Mouse (Mus musculus) forebrain, embryonic 15.5 days (tissue): ENCODE measurements around the gene Gm49361. TPM values are rescaled to one million over a fixed set of nuclear protein-coding genes. Genes with fewer than 3 reads are reported as not detected.

ENCODE experiments used
- ATAC-seq: fragments of 200-750 bp; cut with Nextera tagmentation; replicated peaks from 2 replicates; pipeline ENCODE4 v1.8.0; 2017; ENCODE audit warnings: mild to moderate bottlenecking, moderate TSS enrichment, moderate library complexity
- H3K27ac ChIP-seq: fragments of 300-500 bp; sonication (generic); replicated peaks from 2 replicates; pipeline ENCODE4 v1.5.1; 2015; ENCODE audit warnings: mild to moderate bottlenecking, inconsistent platforms
- H3K27me3 ChIP-seq: fragments of 300-500 bp; sonication (generic); 2 replicates; pipeline ENCODE4 v1.6.1; 2015; ENCODE audit warnings: inconsistent platforms
- H3K36me3 ChIP-seq: fragments of 300-500 bp; sonication (generic); 2 replicates; pipeline ENCODE4 v1.6.1; 2015; ENCODE audit warnings: mild to moderate bottlenecking, inconsistent platforms
- H3K4me1 ChIP-seq: fragments of 300-500 bp; sonication (generic); 2 replicates; pipeline ENCODE4 v1.6.1; 2015; ENCODE audit warnings: inconsistent platforms
- H3K4me2 ChIP-seq: fragments of 300-500 bp; sonication (generic); replicated peaks from 2 replicates; pipeline ENCODE4 v1.6.1; 2015; ENCODE audit warnings: mild to moderate bottlenecking, inconsistent platforms
- H3K4me3 ChIP-seq: fragments of 300-500 bp; sonication (generic); 2 replicates; pipeline ENCODE4 v1.5.1; 2015; ENCODE audit warnings: mild to moderate bottlenecking, inconsistent platforms
- H3K9ac ChIP-seq: fragments of 300-500 bp; sonication (generic); replicated peaks from 2 replicates; pipeline ENCODE4 v1.6.1; 2015; ENCODE audit warnings: mild to moderate bottlenecking, inconsistent platforms
- H3K9me3 ChIP-seq: fragments of 300-500 bp; sonication (generic); 2 replicates; pipeline ENCODE4 v1.6.1; 2016; ENCODE audit warnings: inconsistent platforms
- WGBS: fragments of 180-500 bp; shearing (Covaris S2); methylation state at CpG from one replicate; pipeline ENCODE4 v1.1.7; 2015; ENCODE audit warnings: mixed read lengths; 5-methylcytosine and 5-hydroxymethylcytosine counted together
- polyA plus RNA-seq: library from polyadenylated mRNA; unstranded; fragments of >200 nt; fragmentation: Nextera tagmentation; extraction: Ambion mirVana; gene quantifications from 2 replicates; pipeline ENCODE4 v1.2.1, GENCODE M21; 2015

Gm49361 gene
- polyA plus RNA-seq, 1 experiment from 2014 or later = not detected

- Histone ChIP-seq H3K27me3 (no peaks in the 10 kb centered on the region), H3K4me3 (no peak overlapping the region), H3K9ac (no peak overlapping the region), H3K4me1 (peaks cover 19% of the 10 kb centered on the region), H3K9me3 (no peaks in the 10 kb centered on the region), H3K27ac (no peak overlapping the region), H3K36me3 (no peaks in the 10 kb centered on the region), H3K4me2 (no peak overlapping the region)
- WGBS = 76% methylated on average over 8 of the region's 8 CpGs
- ATAC-seq = no peak
Observed at GRCm38 (mm10) chr14:57726172-57726571, 19.7 kb downstream of the Gm49361 start.

GRCm38 (mm10) chr14:57724473-57724872 lies 21.4 kb downstream of the Gm49361 start:
- no peak for ATAC-seq
- Histone ChIP-seq H3K4me2 (no peak overlapping the region), H3K4me1 (peaks cover 2% of the 10 kb centered on the region; the same call in 1 of the 2 replicates), H3K27me3 (no peaks in the 10 kb centered on the region), H3K27ac (no peak overlapping the region), H3K9me3 (no peaks in the 10 kb centered on the region), H3K36me3 (no peaks in the 10 kb centered on the region), H3K4me3 (no peak overlapping the region), H3K9ac (no peak overlapping the region)
- WGBS = 71% methylated on average over 4 of the region's 4 CpGs

GRCm38 (mm10) chr14:57718245-57718644 lies 27.7 kb downstream of the Gm49361 start:
- 93% methylated on average over 4 of the region's 4 CpGs for WGBS

GRCm38 (mm10) chr14:57716601-57717245 lies 29.2 kb downstream of the Gm49361 start:
- no peak overlapping the region for H3K27ac ChIP-seq
- no peak overlapping the region for H3K9ac ChIP-seq
- H3K4me1 ChIP-seq = no peaks in the 10 kb centered on the region
- no peaks in the 10 kb centered on the region for H3K27me3 ChIP-seq
- no peak overlapping the region for H3K4me3 ChIP-seq
- H3K36me3 ChIP-seq = no peaks in the 10 kb centered on the region
- WGBS = 53% methylated on average over 4 of the region's 4 CpGs
- no peak for ATAC-seq
- H3K9me3 ChIP-seq = no peaks in the 10 kb centered on the region
- no peak overlapping the region for H3K4me2 ChIP-seq

More at GRCm38 (mm10) chr14:57718245-57718644, 27.7 kb downstream of the Gm49361 start:
- H3K27me3 ChIP-seq = no peaks in the 10 kb centered on the region
- H3K4me1 ChIP-seq = no peaks in the 10 kb centered on the region
- no peak overlapping the region for H3K9ac ChIP-seq
- H3K36me3 ChIP-seq = no peaks in the 10 kb centered on the region
- H3K27ac ChIP-seq = no peak overlapping the region
- no peaks in the 10 kb centered on the region for H3K9me3 ChIP-seq
- no peak overlapping the region for H3K4me3 ChIP-seq
- H3K4me2 ChIP-seq = no peak overlapping the region
- ATAC-seq = no peak

- no peak overlapping the region for H3K9ac ChIP-seq
- H3K27me3 ChIP-seq = no peaks in the 10 kb centered on the region
- no peak overlapping the region for H3K4me3 ChIP-seq
- H3K4me1 ChIP-seq = peaks cover 5% of the 10 kb centered on the region
- no peaks in the 10 kb centered on the region for H3K36me3 ChIP-seq
- H3K9me3 ChIP-seq = no peaks in the 10 kb centered on the region
- no peak for ATAC-seq
- no peak overlapping the region for H3K4me2 ChIP-seq
- WGBS = 89% methylated on average over 1 of the region's 1 CpGs
- H3K27ac ChIP-seq = no peak overlapping the region
Observed at GRCm38 (mm10) chr14:57712884-57713283, 33.0 kb downstream of the Gm49361 start.

GRCm38 (mm10) chr14:57711059-57711458 lies 34.8 kb downstream of the Gm49361 start:
- Histone ChIP-seq H3K9ac (no peak overlapping the region), H3K4me2 (no peak overlapping the region), H3K27ac (no peak overlapping the region), H3K36me3 (no peaks in the 10 kb centered on the region), H3K4me3 (no peak overlapping the region), H3K4me1 (peaks cover 18% of the 10 kb centered on the region), H3K9me3 (no peaks in the 10 kb centered on the region), H3K27me3 (no peaks in the 10 kb centered on the region)
- ATAC-seq = no peak
- 85% methylated on average over 6 of the region's 6 CpGs for WGBS

GRCm38 (mm10) chr14:57709171-57709570 lies 36.7 kb downstream of the Gm49361 start:
- Histone ChIP-seq H3K27ac (no peak overlapping the region), H3K4me2 (no peak overlapping the region)
- no peak for ATAC-seq

GRCm38 (mm10) chr14:57708580-57708979 lies 37.3 kb downstream of the Gm49361 start:
- ATAC-seq = no peak
- H3K4me1 ChIP-seq = peaks cover 18% of the 10 kb centered on the region
- no peak overlapping the region for H3K27ac ChIP-seq
- H3K9me3 ChIP-seq = no peaks in the 10 kb centered on the region
- no peak overlapping the region for H3K4me2 ChIP-seq
- H3K4me3 ChIP-seq = no peak overlapping the region
- H3K27me3 ChIP-seq = no peaks in the 10 kb centered on the region
- WGBS = 72% methylated on average over 7 of the region's 7 CpGs
- H3K9ac ChIP-seq = no peak overlapping the region
- no peaks in the 10 kb centered on the region for H3K36me3 ChIP-seq

More at GRCm38 (mm10) chr14:57709171-57709570, 36.7 kb downstream of the Gm49361 start:
- WGBS = 19% methylated on average over 10 of the region's 10 CpGs
- H3K27me3 ChIP-seq = no peaks in the 10 kb centered on the region
- no peaks in the 10 kb centered on the region for H3K9me3 ChIP-seq
- no peaks in the 10 kb centered on the region for H3K36me3 ChIP-seq
- H3K9ac ChIP-seq = no peak overlapping the region
- peaks cover 18% of the 10 kb centered on the region for H3K4me1 ChIP-seq
- H3K4me3 ChIP-seq = no peak overlapping the region

- WGBS = 21% methylated on average over 18 of the region's 18 CpGs
- H3K27me3 ChIP-seq = no peaks in the 10 kb centered on the region
- H3K9ac ChIP-seq = no peak overlapping the region; the same call in 1 of the 2 replicates
- peak overlapping the region; percentile 60 for H3K27ac ChIP-seq
- H3K4me1 ChIP-seq = peaks cover 18% of the 10 kb centered on the region
- H3K36me3 ChIP-seq = no peaks in the 10 kb centered on the region
- no peak overlapping the region for H3K4me2 ChIP-seq
- no peak overlapping the region for H3K4me3 ChIP-seq
- ATAC-seq = peak; percentile 42; the same call in 1 of the 2 replicates
- no peaks in the 10 kb centered on the region for H3K9me3 ChIP-seq
Observed at GRCm38 (mm10) chr14:57707100-57707893, 38.6 kb downstream of the Gm49361 start.

- H3K4me2 ChIP-seq = no peak overlapping the region
- peak; percentile 23; the same call in 1 of the 2 replicates for ATAC-seq
- H3K9ac ChIP-seq = no peak overlapping the region
- H3K27ac ChIP-seq = peak overlapping the region; percentile 60; the same call in 1 of the 2 replicates
- 73% methylated on average over 4 of the region's 4 CpGs for WGBS
- H3K9me3 ChIP-seq = no peaks in the 10 kb centered on the region
- H3K36me3 ChIP-seq = no peaks in the 10 kb centered on the region
- H3K4me3 ChIP-seq = no peak overlapping the region
- H3K4me1 ChIP-seq = peaks cover 21% of the 10 kb centered on the region
- H3K27me3 ChIP-seq = no peaks in the 10 kb centered on the region
Observed at GRCm38 (mm10) chr14:57706760-57707099, 39.2 kb downstream of the Gm49361 start.

- ATAC-seq = no peak
- no peak overlapping the region for H3K4me3 ChIP-seq
Observed at GRCm38 (mm10) chr14:57705759-57706158, 40.1 kb downstream of the Gm49361 start.

GRCm38 (mm10) chr14:57705075-57705474 lies 40.8 kb downstream of the Gm49361 start:
- peaks cover 21% of the 10 kb centered on the region for H3K4me1 ChIP-seq
- H3K9ac ChIP-seq = no peak overlapping the region
- ATAC-seq = no peak
- no peaks in the 10 kb centered on the region for H3K27me3 ChIP-seq
- H3K27ac ChIP-seq = no peak overlapping the region
- no peaks in the 10 kb centered on the region for H3K36me3 ChIP-seq
- no peaks in the 10 kb centered on the region for H3K9me3 ChIP-seq
- no peak overlapping the region for H3K4me3 ChIP-seq
- H3K4me2 ChIP-seq = no peak overlapping the region
- 86% methylated on average over 4 of the region's 4 CpGs for WGBS

More at GRCm38 (mm10) chr14:57705759-57706158, 40.1 kb downstream of the Gm49361 start:
- 94% methylated on average over 4 of the region's 4 CpGs for WGBS
- H3K9ac ChIP-seq = no peak overlapping the region
- H3K27ac ChIP-seq = no peak overlapping the region
- no peak overlapping the region for H3K4me2 ChIP-seq
- no peaks in the 10 kb centered on the region for H3K36me3 ChIP-seq
- peaks cover 21% of the 10 kb centered on the region for H3K4me1 ChIP-seq
- H3K27me3 ChIP-seq = no peaks in the 10 kb centered on the region
- no peaks in the 10 kb centered on the region for H3K9me3 ChIP-seq
